Mouse (Mus musculus): ENCODE data around the gene Trim33.

Trim33 gene

GRCm38 (mm10) chr3:103361150-103361549 lies 82.1 kb downstream of the Trim33 start:
- no peak for DNase-seq (ENCODE audit: low spot score)

GRCm38 (mm10) chr3:103364182-103364945 lies 85.3 kb downstream of the Trim33 start:
- DNase-seq (ENCODE audit: low spot score) = no peak

- no peak for DNase-seq (ENCODE audit: low spot score)
These were observed 88.3 kb downstream of the Trim33 start for GRCm38 (mm10) chr3:103367176-103367970.

DNA sequence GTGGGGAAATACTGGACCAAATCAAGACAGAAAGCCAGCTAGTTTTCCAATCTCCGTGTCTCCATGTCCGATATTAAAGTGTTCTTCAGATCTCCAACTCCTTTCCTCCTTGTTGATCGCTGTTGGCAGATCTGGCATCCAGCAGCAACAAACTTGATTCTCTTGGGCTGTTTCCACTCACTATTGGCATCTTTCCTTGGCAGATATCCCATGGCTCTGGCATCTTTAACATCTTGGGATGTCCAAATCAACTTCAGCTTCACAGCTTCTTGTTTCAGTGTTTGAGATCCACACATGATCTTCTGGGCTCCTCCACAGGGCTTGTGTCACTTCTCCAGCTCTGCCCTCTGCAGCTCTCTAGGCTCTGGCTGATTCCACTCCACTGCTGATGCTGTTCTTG lies 89.6 kb downstream of the Trim33 start:
- no peak for DNase-seq (ENCODE audit: low spot score)

GRCm38 (mm10) chr3:103374028-103374427 lies 94.9 kb downstream of the Trim33 start:
- DNase-seq (ENCODE audit: low spot score) = no peak

GRCm38 (mm10) chr3:103375181-103375855 lies 96.2 kb downstream of the Trim33 start:
- no peak for DNase-seq (ENCODE audit: low spot score)

DNA sequence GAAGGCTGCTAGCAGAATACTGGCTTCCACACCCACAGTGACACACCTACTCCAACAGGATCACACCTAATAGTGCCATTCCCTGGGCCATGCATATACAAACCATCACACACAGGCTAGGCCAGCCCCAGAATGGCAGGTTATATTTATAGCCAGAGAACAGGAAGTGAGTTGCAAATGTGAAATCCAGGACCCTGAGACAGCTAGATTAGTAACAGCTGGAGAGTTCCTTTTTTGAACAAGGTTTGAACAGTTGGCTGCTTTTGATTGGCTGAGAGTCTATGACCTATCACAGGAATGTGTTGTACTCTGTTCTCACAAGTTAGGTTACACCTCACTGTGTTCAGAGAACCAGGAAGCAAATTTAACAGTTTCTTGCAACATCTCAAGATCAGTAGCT lies 98.9 kb downstream of the Trim33 start:
- DNase-seq (ENCODE audit: low spot score) = no peak

GRCm38 (mm10) chr3:103379371-103379770 lies 100.3 kb downstream of the Trim33 start:
- DNase-seq (ENCODE audit: low spot score) = no peak

DNA sequence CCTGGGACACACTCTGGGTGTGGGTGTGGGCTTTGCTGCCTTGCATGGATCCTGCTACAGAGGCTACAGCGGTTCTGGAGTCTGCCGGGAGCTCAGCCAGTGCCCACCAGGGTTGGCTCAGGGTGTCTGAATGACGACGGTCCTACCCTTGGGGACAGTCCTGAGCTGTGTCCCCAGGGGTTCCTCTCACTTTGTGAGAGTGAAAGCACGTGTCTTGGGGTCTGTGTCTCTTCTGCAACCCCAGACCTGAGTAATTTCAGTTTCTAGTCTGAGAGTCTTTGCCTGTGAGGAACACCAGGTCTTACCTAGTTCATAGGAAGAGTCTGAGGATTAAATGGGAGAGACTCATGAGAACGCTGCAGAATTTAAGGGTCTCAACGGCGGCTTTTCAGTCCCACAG lies 101.7 kb downstream of the Trim33 start:
- DNase-seq (ENCODE audit: low spot score) = no peak

DNA sequence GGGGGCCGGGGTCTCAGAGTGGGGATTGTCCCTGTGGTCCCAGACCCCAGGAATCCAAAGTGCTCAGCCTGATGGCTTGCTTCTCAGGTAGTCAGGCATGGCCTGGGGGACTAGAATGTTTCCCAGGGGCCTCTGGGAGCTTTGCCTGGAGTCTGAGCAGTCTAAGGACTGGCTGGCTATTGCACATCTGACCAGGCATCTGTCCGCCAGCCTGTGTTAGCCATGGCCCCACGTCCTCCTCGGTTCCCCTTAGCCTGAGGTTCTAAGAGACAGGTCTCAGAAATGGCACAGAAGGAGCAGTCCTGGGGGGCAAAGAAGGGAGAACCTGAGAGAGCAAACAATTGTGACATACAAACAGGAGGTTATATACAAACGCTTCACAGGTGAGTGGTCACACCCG lies 102.3 kb downstream of the Trim33 start:
- DNase-seq (ENCODE audit: low spot score) = no peak

DNA sequence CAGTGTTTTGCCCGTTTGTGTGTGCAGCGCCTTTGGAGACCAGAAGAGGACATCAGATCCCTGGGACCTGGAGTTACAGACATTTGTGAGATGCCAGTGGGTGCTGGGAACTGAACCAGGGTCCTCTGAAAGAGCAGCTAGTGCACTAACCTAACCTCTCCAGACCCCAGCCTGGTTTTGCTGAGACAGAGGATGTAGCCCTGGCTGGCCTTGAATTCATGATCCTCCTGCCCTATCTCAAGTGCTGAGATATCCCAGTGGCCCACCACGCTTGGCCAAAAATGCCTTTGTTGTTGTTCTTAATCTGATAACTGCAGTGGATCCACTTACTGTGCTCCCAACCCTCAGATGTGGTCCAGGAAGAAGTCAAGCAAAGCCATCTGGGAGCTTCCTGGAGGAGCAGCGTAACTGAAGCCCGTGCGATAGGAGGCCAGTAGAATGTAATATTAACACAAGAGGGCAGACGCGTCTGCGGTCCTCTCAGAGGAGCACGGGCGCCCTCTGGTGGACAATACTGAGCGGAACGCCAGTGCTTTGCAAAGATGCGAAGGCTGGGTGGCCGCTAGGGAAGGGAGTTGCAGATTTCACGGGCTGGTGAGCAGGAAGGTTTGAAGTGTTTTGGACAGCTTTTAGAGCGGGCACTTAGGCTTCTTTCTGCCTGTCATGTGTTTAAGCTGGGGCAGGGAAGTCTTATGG lies 103.9 kb downstream of the Trim33 start:
- peak; percentile 83 for DNase-seq (ENCODE audit: low spot score)

GRCm38 (mm10) chr3:103384486-103384885 lies 105.4 kb downstream of the Trim33 start:
- DNase-seq (ENCODE audit: low spot score) = no peak

DNA sequence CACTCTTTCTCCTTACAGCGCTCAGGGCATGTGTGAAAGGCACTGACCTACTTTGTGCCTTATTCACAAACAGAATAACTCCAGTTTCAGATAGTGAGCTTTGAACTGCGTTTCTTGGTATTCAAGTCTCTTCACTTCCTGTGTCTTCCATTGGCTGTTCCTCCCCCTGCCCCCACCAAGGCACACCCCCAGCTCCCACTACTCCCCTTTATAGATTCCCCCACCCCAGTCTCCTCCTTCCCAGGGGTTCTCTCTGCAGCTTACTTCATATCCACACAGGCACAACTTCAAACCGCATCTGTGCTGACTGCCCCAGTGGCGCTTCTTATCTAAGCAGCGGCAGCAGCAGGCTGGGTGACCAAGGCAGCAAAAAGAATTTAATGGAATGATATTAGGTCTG lies 105.9 kb downstream of the Trim33 start:
- no peak for DNase-seq (ENCODE audit: low spot score)

DNA sequence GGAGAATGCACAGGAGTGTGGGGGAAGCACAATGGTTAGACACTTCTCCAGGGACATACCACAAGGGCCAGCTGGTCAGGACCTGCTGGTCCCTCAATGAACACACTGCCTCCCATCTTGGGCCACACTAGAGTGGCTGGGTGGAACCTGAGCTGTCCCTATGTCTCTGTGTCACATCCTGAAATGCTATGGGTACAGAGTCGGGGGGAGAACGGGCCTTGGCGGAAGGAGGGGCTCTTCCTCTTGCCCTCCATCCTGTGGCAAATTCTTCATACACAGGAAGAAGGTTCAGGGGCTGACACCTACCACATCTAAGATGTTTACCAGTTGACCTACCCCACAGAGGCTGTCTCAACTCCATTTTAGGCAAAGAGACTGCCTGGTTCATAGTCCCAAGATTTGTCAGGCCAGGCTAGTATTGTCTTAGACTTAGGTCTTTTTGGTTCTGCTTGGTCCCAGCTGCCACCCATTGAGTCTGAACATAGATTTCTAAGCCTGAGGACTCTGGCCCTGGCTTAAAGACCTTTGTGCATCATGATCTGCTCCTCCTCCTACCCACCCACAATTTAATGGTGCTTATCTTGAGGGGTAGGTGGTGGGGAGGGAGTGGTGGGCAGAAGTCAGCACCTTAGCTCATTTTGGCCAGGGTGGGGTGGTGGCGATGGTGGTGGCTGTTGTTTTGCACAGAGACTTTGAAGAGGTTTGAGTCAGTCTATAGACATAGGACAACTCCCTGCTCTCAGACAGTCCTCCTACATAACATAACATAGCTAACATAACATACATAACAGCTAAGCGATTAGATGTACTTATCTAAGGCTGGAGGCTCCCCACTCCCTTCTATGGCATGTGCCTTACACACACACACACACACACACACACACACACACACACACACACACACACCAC lies 106.5 kb downstream of the Trim33 start:
- no peak for DNase-seq (ENCODE audit: low spot score)

GRCm38 (mm10) chr3:103386292-103387031 lies 107.4 kb downstream of the Trim33 start:
- DNase-seq (ENCODE audit: low spot score) = no peak

DNA sequence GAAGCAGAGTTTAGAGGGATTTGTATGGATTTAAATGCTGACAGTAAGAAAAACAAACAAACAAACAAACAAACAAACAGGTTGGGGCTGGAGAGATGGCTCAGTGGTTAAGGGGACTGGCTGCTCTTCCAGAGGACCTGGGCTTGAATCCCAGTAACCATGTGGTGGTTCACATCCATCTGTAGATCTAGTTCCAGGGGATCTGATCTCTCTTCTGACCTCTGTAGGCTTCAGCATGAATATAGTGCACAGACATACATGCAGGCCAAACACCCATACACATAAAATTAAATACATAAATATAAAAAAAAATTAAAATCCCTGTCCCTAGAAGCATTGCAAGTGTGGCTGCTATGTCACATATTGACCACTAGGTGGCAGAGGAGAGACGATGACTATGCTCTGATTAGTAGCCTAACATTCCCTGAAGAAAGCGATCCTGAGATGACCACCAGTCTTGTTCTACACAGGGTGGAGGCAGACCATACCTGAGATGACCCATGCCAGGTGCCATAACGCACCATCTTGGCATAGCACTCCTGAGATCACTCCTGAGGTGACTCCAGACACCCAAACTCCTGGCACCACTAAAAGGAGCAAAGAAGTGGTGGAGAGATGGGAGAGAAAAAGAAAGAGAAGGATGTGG lies 113.6 kb downstream of the Trim33 start:
- no peak for DNase-seq (ENCODE audit: low spot score)

DNA sequence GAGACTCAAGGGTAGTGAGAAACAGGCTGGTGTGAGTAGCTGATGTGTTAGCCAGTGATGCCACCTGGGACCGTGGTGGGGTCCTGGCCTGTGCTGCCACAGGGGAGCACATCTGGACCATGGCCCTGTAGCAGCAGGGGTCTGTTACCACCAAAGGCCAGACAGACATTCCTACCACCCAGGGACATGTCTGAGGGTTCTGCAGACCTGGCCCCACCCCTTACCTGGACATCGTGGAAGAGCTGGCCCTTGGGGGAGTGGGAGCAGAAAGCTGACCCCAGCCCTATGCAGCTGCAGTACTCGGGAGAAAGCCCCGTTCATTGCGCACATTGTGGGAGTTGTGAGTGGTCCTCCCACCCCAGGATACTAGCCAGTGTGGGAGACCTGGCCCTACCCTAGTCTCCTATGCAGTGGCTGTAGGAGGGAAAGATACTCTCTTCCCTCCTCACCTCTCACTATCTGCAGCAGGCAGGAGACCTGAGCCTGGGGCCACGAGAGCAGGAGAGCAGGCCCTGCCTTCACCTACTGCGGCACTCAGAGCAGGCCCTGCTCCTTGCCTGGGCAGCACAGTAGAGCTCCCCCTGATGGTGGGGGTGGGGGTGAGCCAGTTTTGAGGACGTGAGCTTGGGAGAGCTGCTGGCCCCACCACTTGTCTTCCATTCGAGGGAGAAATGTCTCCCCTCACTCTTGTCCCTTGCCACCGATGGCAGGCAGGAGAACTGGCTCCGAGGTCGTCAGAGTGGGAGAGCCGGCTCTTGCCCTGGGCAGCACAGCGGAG lies 114.4 kb downstream of the Trim33 start:
- DNase-seq (ENCODE audit: low spot score) = no peak

GRCm38 (mm10) chr3:103394121-103394520 lies 115.0 kb downstream of the Trim33 start:
- no peak for DNase-seq (ENCODE audit: low spot score)

GRCm38 (mm10) chr3:103397523-103397922 lies 118.4 kb downstream of the Trim33 start:
- no peak for DNase-seq (ENCODE audit: low spot score)

All from urinary bladder, postnatal 10 days (tissue).